In genomic region chr16:55852943-55853727, GRCm38 (mm10) we compare ENCODE assay signal across 8 mouse cellular contexts. TPM values are rescaled to one million over a fixed set of nuclear protein-coding genes. Genes with fewer than 3 reads are reported as not detected.
A peak's percentile ranks its signal among the peaks of the same experiment; 100 is the strongest.
DNase-seq lines count a peak whose midpoint lies in the region; ATAC-seq and TF ChIP-seq lines count a peak whose summit lies in the region.
"Had no signal": no experiment of that assay in that cellular context is flagged by ENCODE, and none has a peak within 500 bp of the region (broad histone marks: within the 10 kb centered on the region; RNA-seq: fewer than 3 reads in every experiment).

No protein-coding gene starts in this region.

- peaks cover 10% of the 10 kb centered on the region; the same call in 1 of the 2 replicates for H3K36me3 ChIP-seq in midbrain, embryonic 10.5 days

- WGBS in cerebellum, adult 2 months, result 52% methylated on average over 19 of the region's 19 CpGs
- 62% methylated on average over 19 of the region's 19 CpGs for WGBS in midbrain, embryonic 10.5 days

- no peak for TF ChIP-seq POLR2A in cerebellum, adult 2 months (IDR thresholded peaks at IDR 0.05; ENCODE audit: borderline replicate concordance, insufficient read depth, low read length)

- no peaks in the 10 kb centered on the region for H3K4me1 ChIP-seq in cerebellum, adult 2 months (ENCODE audit: control insufficient read depth, insufficient read depth, low read length)
- no peaks in the 10 kb centered on the region for H3K4me1 ChIP-seq in midbrain, embryonic 10.5 days

- peak; percentile 86 for ATAC-seq in inflammation-experienced regulatory T-cells, adult 6 months

- no peaks in the 10 kb centered on the region for H3K27me3 ChIP-seq in cerebellum, adult 2 months (ENCODE audit: control insufficient read depth, insufficient read depth, low read length)
- H3K27me3 ChIP-seq in midbrain, embryonic 10.5 days (ENCODE audit: low read depth, poor library complexity, severe bottlenecking), result no peaks in the 10 kb centered on the region

- peak; percentile 79 for TF ChIP-seq CTCF in cerebellum, adult 2 months (IDR thresholded peaks at IDR 0.05; ENCODE audit: borderline replicate concordance, insufficient read depth, low read depth, low read length)

- no peaks in the 10 kb centered on the region for H3K9me3 ChIP-seq in midbrain, embryonic 10.5 days (replicated peaks)

- peak; percentile 72 for DNase-seq in T-cell, adult 2 months (ENCODE audit: low spot score)
- DNase-seq in cerebellum, adult 2 months, result peak; percentile 64 to 69
- DNase-seq in forelimb bud, embryonic 11.5 days (ENCODE audit: low read depth, low spot score), result peak; percentile 84
- peak; percentile 75 to 84 for DNase-seq in left cerebral cortex, adult 18-20 months (ENCODE audit: low spot score in 2 of 2)
- peak; percentile 65 for DNase-seq in midbrain, embryonic 10.5 days (ENCODE audit: low spot score)
- peak; percentile 89 for DNase-seq in right cerebral cortex, postnatal 4 days

- H3K27ac ChIP-seq in cerebellum, adult 2 months (ENCODE audit: insufficient read depth, low read length), result no peak overlapping the region
- H3K27ac ChIP-seq in midbrain, embryonic 10.5 days (replicated peaks), result no peak overlapping the region
- H3K27ac ChIP-seq: macrophage had no signal

- H3K4me3 ChIP-seq in cerebellum, adult 2 months (replicated peaks; ENCODE audit: insufficient read depth, low read depth, low read length), result no peak overlapping the region
- H3K4me3 ChIP-seq in midbrain, embryonic 10.5 days, result no peak overlapping the region

RNA-seq across cellular contexts. Expression of gene Nfkbiz, which starts 14.4 kb away (rescaled TPM):
- 5.1 and 5.8 TPM in 2 replicates for polyA plus RNA-seq in cerebellum, adult 2 months (2012; rRNA removed)
- 10 to 100 TPM; 24.7 to 39.2 (median 36.9) TPM for polyA plus RNA-seq in inflammation-experienced regulatory T-cells, adult 6 months (2017; shearing (Covaris generic))
- total RNA-seq in left cerebral cortex, adult 18-20 months (2021), result 1 to 10 TPM; 4.4 to 5.2 TPM
- polyA plus RNA-seq in midbrain, embryonic 10.5 days (2016; fragmentation: Nextera tagmentation; extraction: Ambion mirVana), result 1.1 and 1.2 TPM in 2 replicates

RNA-seq across cellular contexts. Expression of gene Nxpe3, which starts 42.0 kb away (rescaled TPM):
- polyA plus RNA-seq in cerebellum, adult 2 months (2012; rRNA removed), result 11.1 and 13.1 TPM in 2 replicates
- polyA plus RNA-seq in inflammation-experienced regulatory T-cells, adult 6 months (2017; shearing (Covaris generic)), result 10 to 100 TPM; 13.7 to 36.9 (median 22.6) TPM
- total RNA-seq in left cerebral cortex, adult 18-20 months (2021), result 10 to 100 TPM in 1 of 2 experiments, 1 to 10 TPM in 1; 9.7 to 11.5 TPM
- polyA plus RNA-seq in midbrain, embryonic 10.5 days (2016; fragmentation: Nextera tagmentation; extraction: Ambion mirVana), result 0.95 and 1.1 TPM in 2 replicates
